Mouse (Mus musculus) layer of hippocampus, adult 9-10 months (tissue): ENCODE data around the gene Ythdf2.

ENCODE experiments used
- DNase-seq: peaks from one replicate; pipeline ENCODE4 v3.0.0; 2022; ENCODE audit warnings: low spot score

Gene Ythdf2

GRCm38 (mm10) chr4:132209299-132209698 is 2.8 kb downstream of the Ythdf2 start:
- no peak for DNase-seq

- DNase-seq: no peak
Measured at GRCm38 (mm10) chr4:132207280-132207679, 4.8 kb downstream of the Ythdf2 start.

- DNase-seq: no peak
Measured at GRCm38 (mm10) chr4:132198771-132199170, 13.3 kb downstream of the Ythdf2 start.

GRCm38 (mm10) chr4:132198285-132198712 is 13.8 kb downstream of the Ythdf2 start:
- no peak for DNase-seq

DNA sequence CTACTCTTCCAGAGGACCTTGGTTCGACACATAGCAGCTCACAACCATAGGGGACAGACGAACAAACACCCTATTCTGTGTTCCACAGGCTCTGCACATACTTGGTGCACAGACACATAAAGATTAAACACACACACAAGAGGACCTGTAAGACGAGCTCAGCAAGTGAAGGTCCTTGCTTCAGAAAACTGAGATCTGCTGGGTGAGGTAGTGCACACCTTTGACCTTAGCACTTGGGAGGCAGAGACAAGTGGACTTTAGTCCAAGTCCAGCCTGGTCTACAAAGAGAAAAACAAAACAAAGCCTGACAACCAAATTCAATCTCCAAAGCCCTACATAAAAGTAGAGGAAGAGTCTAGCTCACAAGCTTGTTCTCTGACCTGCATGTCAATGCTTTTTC is 17.1 kb downstream of the Ythdf2 start:
- no peak for DNase-seq

DNA sequence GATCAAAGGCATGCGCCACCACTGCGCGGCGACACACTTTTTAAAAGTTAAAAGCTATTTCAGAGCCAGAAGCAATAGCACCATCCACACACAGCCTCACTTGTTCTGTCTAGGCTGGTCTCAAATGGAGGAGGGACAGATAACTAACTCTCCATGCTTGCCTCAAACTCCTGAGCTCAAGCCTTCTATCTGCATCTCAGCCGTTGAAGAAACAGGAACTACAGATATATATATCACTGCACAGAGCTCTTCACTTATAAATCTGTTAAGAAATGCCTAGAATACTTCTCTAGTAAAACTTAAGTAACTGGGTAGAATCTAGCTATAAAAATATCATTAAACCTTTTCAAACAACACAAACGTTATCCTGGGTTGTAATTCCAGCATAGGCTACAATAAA is 17.7 kb downstream of the Ythdf2 start:
- no peak for DNase-seq

GRCm38 (mm10) chr4:132187826-132188401 is 24.2 kb downstream of the Ythdf2 start:
- no peak for DNase-seq

DNA sequence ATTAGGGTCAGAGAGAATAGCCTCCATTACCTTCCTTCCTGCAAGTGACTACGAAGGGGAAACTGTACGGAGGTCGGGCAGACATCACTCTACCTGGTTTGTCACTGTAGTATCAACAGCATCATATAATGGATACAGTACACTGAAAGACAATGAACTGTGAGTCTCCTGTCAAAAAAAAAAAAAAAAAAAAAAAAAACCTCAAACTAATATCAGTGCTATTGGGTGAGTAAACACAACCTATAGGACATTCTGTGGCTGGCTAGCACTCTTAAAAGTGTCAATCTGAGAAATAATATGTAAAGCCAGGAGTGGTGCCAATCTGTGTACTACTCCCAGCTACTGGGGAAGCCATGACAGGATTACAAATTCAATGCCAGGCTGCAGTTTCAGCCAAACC is 28.9 kb downstream of the Ythdf2 start:
- no peak for DNase-seq

DNA sequence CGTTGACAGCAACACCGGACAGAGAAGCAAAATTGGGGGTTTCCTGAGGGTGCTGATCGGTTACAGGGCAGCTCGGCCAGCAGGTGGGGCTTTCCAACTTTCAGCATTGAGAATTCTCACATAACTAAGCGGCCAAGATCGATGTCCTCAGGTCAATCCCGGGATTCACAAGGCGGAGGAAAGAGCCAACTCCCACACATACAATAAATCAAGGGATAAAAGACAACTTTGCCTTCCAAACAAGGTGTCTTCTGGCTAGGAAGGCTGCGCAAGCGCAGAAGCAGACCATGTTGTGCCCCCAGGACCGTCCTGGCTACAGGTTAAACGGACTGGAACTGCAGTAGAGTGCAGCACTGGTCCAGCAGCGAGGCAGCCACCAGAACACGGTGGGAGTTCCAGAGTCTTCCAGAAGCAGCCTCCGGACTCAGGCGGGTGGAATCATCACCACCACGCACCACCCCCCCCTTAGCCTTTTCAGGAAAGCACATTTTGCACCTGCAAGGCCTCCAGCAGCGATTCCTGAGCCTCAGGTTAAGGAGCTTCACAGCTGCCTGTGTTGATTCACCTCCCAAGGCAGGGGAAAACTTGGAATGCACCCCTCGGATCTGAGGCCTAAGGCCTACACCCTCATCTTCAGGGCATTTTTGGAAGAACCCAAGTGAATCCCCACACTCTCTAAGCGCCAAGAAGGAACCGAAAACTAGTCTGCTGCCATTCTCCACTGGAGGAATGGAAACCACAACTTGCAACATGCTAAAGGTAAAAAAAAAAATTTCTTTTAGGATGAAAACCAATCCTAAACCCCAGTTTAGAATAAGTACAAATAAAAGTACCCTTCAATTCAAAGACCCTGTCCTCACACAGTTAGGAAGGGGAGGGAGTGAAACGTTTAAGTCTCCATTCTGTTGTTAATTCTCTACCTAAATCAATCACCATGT is 30.1 kb downstream of the Ythdf2 start:
- DNase-seq: no peak

GRCm38 (mm10) chr4:132180710-132181109 is 31.4 kb downstream of the Ythdf2 start:
- DNase-seq: no peak

DNA sequence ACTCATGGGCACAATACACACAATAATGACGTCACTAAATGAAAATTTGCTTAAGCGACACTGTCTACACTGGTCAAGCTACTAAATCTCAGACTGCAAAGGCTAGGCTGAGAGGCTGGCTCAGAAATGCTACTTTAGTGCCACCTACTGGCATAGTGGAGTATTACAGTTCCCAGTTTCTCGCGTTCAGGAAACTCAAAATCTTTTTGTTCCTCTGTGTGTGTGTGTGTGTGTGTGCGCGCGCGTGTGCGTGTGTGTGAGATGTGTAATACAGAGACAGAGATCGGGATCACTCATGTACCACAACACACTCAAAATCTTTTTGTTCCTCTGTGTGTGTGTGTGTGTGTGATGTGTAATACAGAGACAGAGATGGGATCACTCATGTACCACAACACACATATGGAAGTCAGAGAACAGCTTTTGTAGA is 33.5 kb downstream of the Ythdf2 start:
- DNase-seq: no peak

DNA sequence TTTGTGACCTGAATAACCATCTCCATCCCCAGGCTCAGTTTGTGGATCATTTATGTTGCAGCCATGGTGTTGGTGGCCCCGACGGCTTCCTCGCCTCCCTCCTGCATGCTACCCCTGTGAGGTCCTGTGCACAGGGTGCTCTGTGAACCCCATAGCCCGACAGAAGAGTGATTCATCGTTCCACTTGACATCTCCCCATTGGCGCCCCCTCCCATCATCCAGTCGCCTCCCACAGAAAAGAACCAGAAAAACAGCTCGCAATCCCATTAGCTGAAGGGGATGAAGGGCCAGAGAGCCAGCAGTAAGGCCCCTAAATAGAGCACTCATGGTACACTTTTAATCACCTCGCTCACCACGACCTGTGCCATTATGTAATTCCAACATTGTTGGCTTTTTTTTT is 35.6 kb downstream of the Ythdf2 start:
- no peak for DNase-seq

DNA sequence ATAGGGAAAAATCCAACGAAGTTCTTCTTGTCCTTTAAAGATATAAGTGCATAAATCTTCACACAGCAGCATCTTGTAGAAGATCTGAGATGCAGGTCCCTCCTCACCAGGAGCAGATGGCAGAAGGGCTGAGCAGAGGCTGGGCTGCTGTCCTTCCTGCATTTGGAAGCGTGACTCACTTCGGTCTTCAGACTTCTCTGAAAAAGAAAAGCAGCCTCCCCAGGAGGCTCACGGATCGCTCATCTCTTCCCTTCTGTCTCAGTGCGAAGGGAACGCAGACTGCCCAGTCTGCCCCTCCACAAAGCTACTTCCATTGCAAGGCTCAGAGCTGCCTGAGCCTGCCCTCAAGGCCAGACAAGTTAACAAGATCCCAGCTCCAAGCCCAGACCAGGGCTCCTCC is 41.2 kb downstream of the Ythdf2 start:
- DNase-seq: no peak

GRCm38 (mm10) chr4:132169761-132170160 is 42.3 kb downstream of the Ythdf2 start:
- DNase-seq: no peak

DNA sequence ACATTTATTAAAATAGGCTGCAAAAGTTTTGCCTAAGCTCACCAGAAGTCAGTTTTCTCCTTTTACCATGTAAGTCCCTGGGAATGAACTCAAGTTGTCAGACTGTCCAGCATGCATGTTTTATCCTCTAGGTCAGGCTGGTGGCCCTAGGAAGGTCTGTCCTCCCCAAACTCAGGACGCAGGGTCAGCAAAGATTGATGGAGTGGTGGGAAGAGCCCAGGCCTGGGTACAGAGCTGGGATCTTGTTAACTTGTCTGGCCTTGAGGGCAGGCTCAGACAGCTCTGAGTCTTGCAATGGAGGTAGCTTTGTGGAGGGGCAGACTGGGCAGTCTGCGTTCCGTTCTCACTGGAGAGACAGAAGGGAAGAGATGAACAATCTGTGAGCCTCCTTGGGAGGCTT is 42.8 kb downstream of the Ythdf2 start:
- no peak for DNase-seq

DNA sequence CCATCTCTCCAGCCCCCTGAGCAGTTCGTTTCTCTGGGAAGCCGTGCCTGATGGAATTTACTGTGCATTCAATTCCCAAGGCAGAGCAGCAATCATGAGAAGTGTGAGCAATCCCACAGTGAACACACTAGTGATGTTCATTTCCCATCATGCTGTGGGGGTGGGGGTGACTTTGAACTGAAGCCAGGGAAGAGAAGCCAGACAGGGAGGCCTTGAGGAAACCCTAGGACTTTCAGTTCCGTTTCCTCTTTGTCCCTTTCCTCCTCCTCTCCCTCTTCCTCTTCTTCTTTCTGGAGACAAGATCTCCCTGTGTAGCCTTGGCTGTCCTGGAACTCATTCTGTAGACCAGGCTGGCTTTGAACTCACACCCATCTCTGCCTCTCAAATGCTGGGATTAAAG is 44.7 kb downstream of the Ythdf2 start:
- DNase-seq: no peak

- DNase-seq: no peak
Measured at GRCm38 (mm10) chr4:132166350-132167290, 45.5 kb downstream of the Ythdf2 start.

DNA sequence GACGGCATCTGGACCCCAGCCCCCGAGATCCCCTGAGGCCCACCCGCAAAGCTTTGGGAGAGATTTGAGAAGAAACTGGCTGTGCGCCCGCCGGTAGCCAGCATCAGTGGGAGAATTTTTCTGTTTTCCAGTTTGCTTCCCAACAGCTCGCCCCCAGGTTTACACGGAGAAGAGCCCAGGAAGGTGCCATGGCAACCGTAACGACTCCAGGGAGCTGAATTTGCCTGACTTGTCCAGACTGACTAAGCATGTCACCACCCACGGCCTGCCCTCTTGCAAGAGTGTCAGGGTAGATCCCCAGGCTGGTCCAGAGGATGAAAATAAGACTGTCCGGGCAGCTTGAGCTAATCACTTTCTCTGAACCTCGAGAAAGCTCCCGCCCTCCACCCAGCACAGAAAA is 46.4 kb downstream of the Ythdf2 start:
- no peak for DNase-seq

- no peak for DNase-seq
Measured at GRCm38 (mm10) chr4:132156941-132157622, 55.0 kb downstream of the Ythdf2 start.

- no peak for DNase-seq
Measured at GRCm38 (mm10) chr4:132154877-132155670, 57.0 kb downstream of the Ythdf2 start.

DNA sequence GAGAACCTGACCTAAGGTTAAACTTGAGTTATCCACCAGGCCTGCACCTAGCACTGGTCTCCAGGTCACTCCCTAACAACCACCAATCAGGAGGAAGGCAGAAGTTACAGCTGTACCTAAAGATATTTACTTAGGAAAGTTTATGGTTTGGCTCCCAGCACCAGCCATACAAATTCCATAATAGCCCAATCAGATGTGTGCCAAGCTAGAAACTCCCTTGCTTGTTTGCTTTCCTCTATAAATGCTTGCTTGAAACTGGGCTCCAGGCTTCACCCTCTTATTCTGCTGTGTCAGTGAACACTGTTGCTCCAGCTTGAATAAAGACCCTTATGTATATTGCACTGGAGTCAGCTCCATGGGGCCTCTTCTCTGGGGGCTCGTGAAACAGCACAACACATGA is 60.4 kb downstream of the Ythdf2 start:
- DNase-seq: no peak
